Mouse (Mus musculus) kidney, adult 2 months (tissue): ENCODE data around the gene March1.

Experiments
- CTCF ChIP-seq: fragments of 200-500 bp; conservative IDR thresholded peaks from 2 replicates; pipeline ENCODE4 v1.5.1; 2011; ENCODE audit warnings: low read depth, mild to moderate bottlenecking, control low read depth, low read length, moderate library complexity, mixed read lengths; ENCODE audit not compliant: insufficient read depth, insufficient read length
- POLR2A ChIP-seq: fragments of 200-500 bp; IDR thresholded peaks from one replicate; pipeline ENCODE4 v1.6.1; 2011; ENCODE audit warnings: low read depth, low read length, control low read depth

GRCm38 (mm10) chr8:66486084-66486763 lies 868.5 kb downstream of the March1 start, which contains the start of gene Tma16:
- TF ChIP-seq POLR2A (no peak), CTCF (no peak)
